Mouse (Mus musculus): Measurements from ENCODE around the gene Socs2. TPM values are rescaled to one million over a fixed set of nuclear protein-coding genes. Genes with fewer than 3 reads are reported as not detected.

Gene Socs2
- polyA plus RNA-seq (2012; rRNA removed) = 50.8 and 52.2 TPM in 2 replicates

GRCm38 (mm10) chr10:95416685-95417495 lies at the start of gene Socs2:
Socs2 (minus strand) TSS chr10:95417180.

Other genes with a start within 250 kb of the Socs2 start
- 8.7 and 9.9 TPM in 2 replicates for gene Cradd, start 93.0 kb downstream of the Socs2 start, polyA plus RNA-seq (2012; rRNA removed)
- 185 and 204 TPM in 2 replicates for gene Mrpl42, start 84.8 kb upstream of the Socs2 start, polyA plus RNA-seq (2012; rRNA removed)
- 227 and 257 TPM in 2 replicates for gene Ube2n, start 98.0 kb upstream of the Socs2 start, polyA plus RNA-seq (2012; rRNA removed)
- gene Nudt4, start 147.0 kb upstream of the Socs2 start, polyA plus RNA-seq (2012; rRNA removed) = 56.7 and 62.5 TPM in 2 replicates

Measured in central nervous system, embryonic 14 days (tissue).